Mouse (Mus musculus): Measurements from ENCODE around the gene Gm3415.

- TF ChIP-seq CTCF (IDR thresholded peaks at IDR 0.05) (no peak), EP300 (IDR thresholded peaks at IDR 0.05) (no peak)
Observed at GRCm38 (mm10) chr5:146598215-146599119, 42.5 kb downstream of the Gm3415 start.

Measured in lung, postnatal 0 days (tissue).